Mouse (Mus musculus) lung, postnatal 25 days (tissue): ENCODE data around the gene Itpk1.

Experiments used
- DNase-seq: peaks from one replicate; pipeline ENCODE4 v3.0.0; 2022; ENCODE audit warnings: low spot score

The Itpk1 gene

GRCm38 (mm10) chr12:102593699-102594098 is 111.0 kb downstream of the Itpk1 start:
- DNase-seq, result no peak

DNA sequence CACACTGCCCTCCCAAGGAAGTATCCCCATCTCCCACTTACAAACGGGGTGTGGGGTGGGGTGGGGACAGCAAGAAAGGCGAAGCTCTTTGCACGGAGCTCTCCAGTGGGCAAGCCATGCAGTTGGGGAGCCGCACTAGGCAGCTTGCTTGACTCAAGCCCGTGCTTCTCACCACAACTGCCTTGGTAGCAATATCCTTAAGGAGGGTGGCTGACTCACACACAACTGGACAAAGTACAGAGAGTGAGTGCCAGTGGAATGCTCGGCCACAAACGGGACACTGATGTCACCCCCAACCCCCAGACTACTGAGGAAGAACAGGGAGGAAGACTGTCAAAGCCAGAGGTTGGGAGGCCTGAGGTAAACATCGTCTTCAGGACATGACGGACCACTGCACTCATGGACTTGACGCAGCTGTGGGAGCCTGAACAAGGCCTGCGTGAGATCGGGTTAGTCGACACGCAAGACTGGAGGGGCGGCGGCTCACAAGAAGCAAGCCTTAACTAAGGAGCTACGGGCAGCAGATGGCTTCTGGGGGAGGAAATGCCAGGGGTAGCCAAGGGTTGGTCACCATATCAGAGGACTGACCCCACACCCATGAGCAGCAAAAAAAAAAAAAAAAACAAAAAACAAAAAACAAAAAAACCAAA is 113.9 kb downstream of the Itpk1 start:
- no peak for DNase-seq

DNA sequence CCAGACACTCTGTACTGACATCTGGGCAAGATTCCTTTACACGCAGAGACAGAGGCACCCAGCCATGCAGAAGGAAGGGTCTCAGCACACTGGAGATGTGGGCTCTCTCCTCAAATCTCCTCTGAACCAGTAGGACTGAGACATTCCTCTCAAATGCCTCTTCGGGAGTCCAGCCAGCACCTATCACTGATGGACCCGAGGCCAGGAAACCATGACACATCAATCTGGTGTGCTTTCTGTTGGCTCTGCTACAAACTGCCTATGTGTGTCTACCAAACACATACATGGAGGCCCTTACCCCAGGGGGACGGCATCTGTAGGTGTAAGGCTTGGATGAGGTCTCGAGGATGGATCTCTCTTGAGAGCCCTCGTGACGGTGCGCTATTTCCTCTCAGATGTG is 117.6 kb downstream of the Itpk1 start:
- no peak for DNase-seq

DNA sequence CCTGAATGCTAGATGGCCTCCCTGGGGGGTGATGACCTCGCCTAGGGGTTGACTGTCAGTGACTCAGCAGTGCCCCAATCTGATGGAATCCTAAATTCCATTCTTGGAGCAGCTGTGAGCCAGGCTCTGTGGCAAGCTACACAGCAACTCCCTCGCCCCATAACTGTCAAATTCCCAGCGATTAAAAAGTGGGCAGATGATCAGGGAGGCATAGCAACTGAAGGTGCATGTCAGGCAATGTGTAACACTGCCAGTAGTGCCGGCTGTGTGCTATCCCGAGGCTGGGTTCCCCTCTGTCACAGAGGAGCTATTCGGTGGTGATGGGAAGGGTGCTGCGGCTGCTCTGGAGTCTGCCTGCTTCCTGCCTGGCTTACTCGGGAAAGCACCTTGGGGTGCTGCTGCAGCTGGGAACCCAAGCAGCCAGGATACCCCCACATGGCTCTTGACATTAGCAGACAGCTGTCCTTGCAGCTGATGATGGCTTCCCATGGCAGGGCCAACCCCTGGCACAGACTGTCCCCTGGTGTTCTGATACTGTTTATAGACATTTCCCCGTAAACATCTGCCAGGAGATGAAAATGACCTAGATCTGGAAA is 118.3 kb downstream of the Itpk1 start:
- no peak for DNase-seq

DNA sequence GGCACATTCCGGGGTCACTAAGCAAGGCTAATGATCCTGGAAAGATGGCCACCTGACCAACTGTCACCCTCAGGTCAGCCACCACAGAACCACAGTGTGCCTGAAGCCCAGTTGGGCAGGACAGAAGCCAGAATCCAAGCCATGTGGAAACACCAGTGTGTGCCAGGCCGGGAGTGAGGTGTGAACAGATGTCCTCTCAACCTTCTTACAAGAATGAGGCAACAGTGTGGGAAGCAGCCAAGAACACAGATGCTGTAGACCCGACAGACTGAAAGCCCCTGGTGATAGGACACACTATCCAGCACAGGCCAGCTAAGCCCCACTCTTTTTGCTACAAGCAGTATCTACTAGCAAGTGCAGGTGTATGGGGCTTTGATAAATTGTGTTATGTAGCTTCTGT is 119.3 kb downstream of the Itpk1 start:
- peak; percentile 21 for DNase-seq

- no peak for DNase-seq
These were observed 122.3 kb downstream of the Itpk1 start for GRCm38 (mm10) chr12:102582441-102582840.

GRCm38 (mm10) chr12:102581579-102582196 is 123.0 kb downstream of the Itpk1 start:
- DNase-seq, result no peak

DNA sequence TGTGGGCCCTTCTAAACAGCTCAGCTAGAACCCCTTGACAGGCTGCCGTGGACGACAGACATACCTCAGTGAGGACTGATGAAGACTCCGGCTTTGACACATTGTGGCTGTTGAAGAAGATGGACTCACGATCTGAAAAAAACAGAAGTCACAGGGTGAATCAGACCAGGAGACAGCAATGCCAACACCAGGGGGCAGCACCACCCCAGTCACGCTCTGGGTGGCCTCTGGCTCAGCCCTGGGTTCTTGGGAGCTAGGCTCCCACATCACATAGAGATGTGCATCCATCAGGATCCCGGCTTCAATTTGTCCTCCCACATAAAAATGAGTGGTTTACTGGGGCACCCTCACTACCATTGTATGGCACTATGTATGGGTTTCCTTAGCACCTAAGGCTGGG is 125.7 kb downstream of the Itpk1 start:
- DNase-seq, result peak; percentile 68

DNA sequence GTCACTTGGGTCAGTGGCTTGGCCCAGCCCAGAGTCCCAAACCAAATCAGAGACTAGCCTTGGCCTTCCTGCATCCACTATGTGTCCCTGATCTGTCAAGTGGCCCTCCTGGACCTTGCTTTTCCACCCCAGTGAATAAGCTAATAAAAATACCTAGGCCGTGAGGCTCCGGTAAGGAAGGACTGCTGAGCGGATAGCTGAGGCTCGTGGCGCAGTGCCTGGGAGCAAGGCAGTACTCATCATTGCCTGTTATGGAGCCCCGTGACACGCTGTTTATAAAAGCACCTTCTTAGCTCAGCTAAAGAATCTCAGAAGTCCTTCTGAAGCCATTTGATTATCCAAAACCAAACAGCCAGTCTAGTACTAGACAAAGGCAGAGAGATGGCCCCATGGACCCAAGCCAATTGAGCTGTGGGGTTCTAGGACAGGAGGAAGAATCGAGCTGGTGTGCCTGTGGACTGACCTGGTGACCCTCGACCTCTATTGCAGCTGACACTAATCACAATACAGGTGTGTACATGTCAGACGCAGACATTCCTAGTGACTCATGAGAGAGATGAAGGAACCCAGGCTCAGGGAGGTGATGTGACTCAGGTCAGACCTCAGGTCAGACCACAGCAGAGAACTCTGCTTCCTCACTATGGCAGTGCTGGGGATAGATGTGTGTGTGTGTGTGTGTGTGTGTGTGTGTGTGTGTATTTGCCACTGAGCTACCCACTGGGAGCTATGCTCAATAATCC is 127.9 kb downstream of the Itpk1 start:
- DNase-seq, result no peak

- no peak for DNase-seq
These were observed 129.0 kb downstream of the Itpk1 start for GRCm38 (mm10) chr12:102575541-102576329.

- DNase-seq, result no peak
These were observed 131.7 kb downstream of the Itpk1 start for GRCm38 (mm10) chr12:102573036-102573435.

DNA sequence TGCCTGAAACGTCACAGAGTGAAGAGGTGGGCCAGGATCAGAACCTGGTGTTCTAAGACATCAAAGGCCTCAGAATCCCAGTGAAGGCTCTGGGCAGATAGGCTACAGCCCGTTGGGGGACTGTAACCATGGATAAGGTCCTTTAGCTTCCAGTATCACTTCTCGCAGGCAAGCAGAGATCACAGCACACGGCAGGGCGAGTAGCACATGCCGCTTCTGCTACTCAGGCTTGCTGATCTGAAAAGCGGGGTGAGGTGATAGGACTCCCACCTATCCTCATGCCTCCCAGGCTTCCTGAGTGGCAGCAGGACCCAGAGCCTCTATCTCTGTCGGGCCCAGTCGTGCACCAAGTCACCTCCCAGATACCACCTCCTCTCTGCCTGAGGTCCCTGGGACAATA is 133.1 kb downstream of the Itpk1 start:
- no peak for DNase-seq

- DNase-seq, result peak; percentile 75
These were observed 134.0 kb downstream of the Itpk1 start for GRCm38 (mm10) chr12:102570734-102571133.

DNA sequence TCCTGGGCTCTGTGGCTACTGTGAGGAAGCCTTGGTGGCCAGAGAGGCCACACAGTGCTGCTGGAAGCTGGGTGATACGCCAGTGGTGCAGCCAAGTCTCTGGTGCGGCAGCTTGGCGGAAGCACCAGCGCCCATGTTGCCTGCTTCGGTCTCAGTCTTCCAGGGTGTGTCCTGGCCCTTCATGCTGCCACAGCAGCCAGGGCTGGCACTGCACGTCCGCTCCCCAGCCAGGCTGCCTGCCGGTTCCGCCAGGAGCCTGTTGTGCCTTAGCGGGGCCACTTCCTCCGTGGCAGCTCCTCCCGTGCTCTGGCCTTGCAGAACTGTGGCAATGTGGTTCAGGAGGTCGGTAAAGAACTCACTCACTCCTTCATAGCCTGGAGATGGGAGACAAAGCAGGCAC is 134.6 kb downstream of the Itpk1 start:
- DNase-seq, result no peak

- DNase-seq, result no peak
These were observed 136.5 kb downstream of the Itpk1 start for GRCm38 (mm10) chr12:102568219-102568618.

- DNase-seq, result no peak
These were observed 137.8 kb downstream of the Itpk1 start for GRCm38 (mm10) chr12:102566951-102567350.

GRCm38 (mm10) chr12:102565086-102565485 is 139.6 kb downstream of the Itpk1 start:
- no peak for DNase-seq

- no peak for DNase-seq
These were observed 147.4 kb downstream of the Itpk1 start for GRCm38 (mm10) chr12:102557372-102557771.

DNA sequence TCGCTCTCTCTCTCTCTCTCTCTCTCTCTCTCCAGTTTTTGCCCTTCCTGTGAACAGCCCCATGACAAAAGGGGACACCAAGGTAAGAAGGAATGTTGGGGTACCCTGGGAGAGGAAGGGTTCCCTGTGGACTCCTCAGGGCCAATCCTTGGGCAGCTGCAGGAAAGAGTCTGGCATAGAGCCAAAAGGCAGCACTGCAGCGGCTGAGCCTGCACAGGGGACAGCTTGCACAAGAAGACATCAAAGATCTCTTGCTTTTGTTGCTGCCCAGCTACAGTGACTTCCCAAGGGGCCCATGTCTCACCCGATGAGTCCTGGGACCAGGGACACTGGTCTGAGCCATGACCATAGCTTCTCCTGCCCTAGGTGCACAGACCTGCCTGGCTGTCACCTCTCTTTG is 148.9 kb downstream of the Itpk1 start:
- no peak for DNase-seq

DNA sequence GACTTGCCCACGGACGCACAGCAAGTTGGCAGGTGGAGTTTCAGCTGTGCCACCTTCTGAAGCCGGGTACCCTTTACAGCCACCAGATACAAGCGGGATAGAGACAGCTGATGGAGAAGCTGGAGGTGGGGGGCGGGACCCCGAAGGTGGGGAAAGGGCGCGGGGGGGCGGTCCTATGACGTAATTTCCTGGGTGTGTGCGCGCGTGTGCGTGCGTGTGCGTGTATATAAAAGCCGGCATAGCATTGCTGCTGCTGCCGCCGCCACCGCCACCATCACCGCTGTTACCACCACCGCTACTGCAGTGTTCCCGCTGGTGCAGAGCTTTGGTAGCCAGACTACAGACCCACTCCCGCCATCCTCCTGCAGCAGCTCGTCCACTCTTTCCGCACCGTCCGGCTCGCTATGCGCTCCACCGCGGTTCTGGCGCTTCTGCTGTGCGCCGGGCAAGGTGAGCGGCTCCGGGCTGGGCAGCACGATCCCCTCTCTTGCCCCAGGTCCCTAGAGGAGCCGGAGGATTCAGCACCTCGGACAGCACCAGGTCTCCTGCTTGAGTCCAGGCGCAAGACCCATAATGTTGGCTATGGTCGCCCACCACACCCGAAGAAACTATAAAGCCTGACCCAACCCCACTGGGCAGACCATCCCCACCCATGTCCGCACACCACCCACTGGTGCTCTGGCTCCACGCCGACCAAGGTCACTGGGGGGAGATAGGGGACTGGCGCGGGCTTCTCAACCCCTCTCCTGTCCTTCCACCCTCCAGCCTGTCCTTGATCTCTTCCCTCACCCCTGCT is 149.8 kb downstream of the Itpk1 start, which contains the start of gene Chga:
Chga (plus strand) TSS at position 249 of the 796 bp plus-strand sequence.
- DNase-seq, result peak; percentile 48

- DNase-seq, result no peak
These were observed 150.9 kb downstream of the Itpk1 start for GRCm38 (mm10) chr12:102553705-102554275.
